Mouse (Mus musculus) colon, adult 2 months (tissue): ENCODE data around the gene Vmn2r114. TPM values are rescaled to one million over a fixed set of nuclear protein-coding genes. Genes with fewer than 3 reads are reported as not detected.

ENCODE experiments used
- polyA plus RNA-seq: library from polyadenylated mRNA; depleted of rRNA; stranded (reverse); fragments of >200 nt; gene quantifications from 2 replicates; pipeline ENCODE4 v1.2.3, GENCODE M21; 2012; rRNA removed

Gene Vmn2r114
- not detected in 2 replicates for polyA plus RNA-seq

GRCm38 (mm10) chr17:23312437-23312836 is at the start of gene Vmn2r114:
Vmn2r114 (minus strand) TSS chr17:23312537.

GRCm38 (mm10) chr17:23343441-23343840 is 31.1 kb upstream of the Vmn2r114 start, which contains the start of gene Vmn2r115:
Vmn2r115 (plus strand) TSS chr17:23343741.

Other genes with a start within 250 kb of the Vmn2r114 start
- gene Zfp40, start 119.3 kb downstream of the Vmn2r114 start, polyA plus RNA-seq = 0.20 and 0.54 TPM in 2 replicates
- not detected in 2 replicates for gene Vmn2r115, start 31.2 kb upstream of the Vmn2r114 start, polyA plus RNA-seq
- gene Vmn2r116, start 72.1 kb upstream of the Vmn2r114 start, polyA plus RNA-seq = not detected in 2 replicates
- gene Vmn2r117, start 167.2 kb upstream of the Vmn2r114 start, polyA plus RNA-seq = not detected in 2 replicates